Mouse (Mus musculus) heart, postnatal 0 days (tissue): ENCODE measurements at regions not wholly inside any gene's neighbourhood (a gene's known extent, or its start where the extent isn't known, plus 50 kb on each side); places are given as distances from the start of the nearest gene placed in this dataset.

Source experiments
- ATAC-seq: fragments of 200-750 bp; cut with Nextera tagmentation; 2 replicates; pipeline ENCODE4 v1.8.0; 2017; ENCODE audit warnings: low read depth, moderate number of reproducible peaks, moderate library complexity; ENCODE audit not compliant: insufficient read depth
- DNase-seq: peaks from one replicate; pipeline ENCODE4 v3.0.0-alpha.2; 2016; ENCODE audit warnings: low spot score
- H3K27ac ChIP-seq: fragments of 300-500 bp; sonication (generic); 2 replicates; pipeline ENCODE4 v1.5.1; 2014; ENCODE audit warnings: low read depth, mild to moderate bottlenecking
- H3K27me3 ChIP-seq: fragments of 300-500 bp; sonication (generic); 2 replicates; pipeline ENCODE4 v1.6.1; 2014; ENCODE audit warnings: low read length, mixed read lengths; ENCODE audit not compliant: control insufficient read depth, insufficient read depth
- H3K36me3 ChIP-seq: fragments of 300-500 bp; sonication (generic); replicated peaks from 2 replicates; pipeline ENCODE4 v1.6.1; 2014; ENCODE audit warnings: low read length, mixed read lengths; ENCODE audit not compliant: control insufficient read depth, insufficient read depth
- H3K4me1 ChIP-seq: fragments of 300-500 bp; sonication (generic); 2 replicates; pipeline ENCODE4 v1.6.1; 2014; ENCODE audit warnings: antibody characterized with exemption; ENCODE audit not compliant: control insufficient read depth, insufficient read depth
- H3K4me2 ChIP-seq: fragments of 300-500 bp; sonication (generic); 2 replicates; pipeline ENCODE4 v1.6.1; 2014; ENCODE audit warnings: low read depth, mild to moderate bottlenecking, low read length, moderate library complexity
- H3K4me3 ChIP-seq: fragments of 300-500 bp; sonication (generic); 2 replicates; pipeline ENCODE4 v1.5.1; 2014; ENCODE audit warnings: low read depth, low read length
- H3K9ac ChIP-seq: fragments of 300-500 bp; sonication (generic); replicated peaks from 2 replicates; pipeline ENCODE4 v1.6.1; 2014; ENCODE audit warnings: low read depth, low read length, mixed read lengths
- H3K9me3 ChIP-seq: fragments of 300-500 bp; sonication (generic); replicated peaks from 2 replicates; pipeline ENCODE4 v1.6.1; 2016; ENCODE audit warnings: low read length; ENCODE audit not compliant: control insufficient read depth
- CTCF ChIP-seq: IDR thresholded peaks from 2 replicates; pipeline ENCODE4 v1.5.1; 2016; ENCODE audit warnings: antibody characterized with exemption, control low read depth, low read depth
- EP300 ChIP-seq: IDR thresholded peaks from 2 replicates; pipeline ENCODE4 v1.6.1; 2016; ENCODE audit warnings: antibody characterized with exemption, low read depth
- WGBS: fragments of 180-500 bp; shearing (Covaris S2); extraction: QIAGEN DNeasy Blood & Tissue Kit; methylation state at CpG from one replicate; pipeline ENCODE4 v1.1.7; 2014; 5-methylcytosine and 5-hydroxymethylcytosine counted together

DNA sequence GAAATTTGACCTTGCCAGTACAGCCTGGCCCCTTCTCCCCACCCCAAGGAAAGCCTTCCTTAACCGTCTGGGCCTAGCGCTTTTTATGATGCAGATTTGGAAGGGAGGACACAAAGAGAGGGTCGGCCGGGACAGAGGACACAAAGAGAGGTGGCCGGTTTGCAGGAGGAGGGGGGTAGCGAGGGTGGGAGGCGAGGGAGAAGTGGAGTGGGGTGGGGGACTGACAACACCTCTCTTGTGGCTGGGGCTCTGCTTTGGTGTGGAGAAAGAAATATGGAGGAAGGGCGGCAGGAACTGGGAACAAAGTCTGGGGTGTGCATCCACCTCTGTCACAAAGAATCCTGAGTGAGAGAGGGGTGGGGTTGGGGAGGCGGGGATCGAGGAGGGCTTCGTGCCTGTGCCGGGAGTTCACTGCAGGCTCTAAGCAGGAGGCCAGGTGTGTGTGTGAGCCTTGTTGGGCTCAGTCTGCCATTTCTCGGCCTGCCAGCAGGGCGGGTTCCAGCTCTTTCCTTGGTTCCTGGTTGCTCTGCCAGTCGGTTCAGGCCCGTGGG is 330.4 kb upstream of the Dio3 start:
- Histone ChIP-seq H3K27ac (no peak overlapping the region), H3K4me3 (no peak overlapping the region), H3K9ac (no peak overlapping the region), H3K9me3 (peaks cover 5% of the 10 kb centered on the region; the same call in 1 of the 2 replicates), H3K4me2 (no peak overlapping the region), H3K4me1 (no peaks in the 10 kb centered on the region), H3K36me3 (no peaks in the 10 kb centered on the region), H3K27me3 (no peaks in the 10 kb centered on the region)
- DNase-seq (no peak), ATAC-seq (no peak)
- 52% methylated on average over 16 of the region's 16 CpGs for WGBS
- TF ChIP-seq CTCF (no peak), EP300 (no peak)

DNA sequence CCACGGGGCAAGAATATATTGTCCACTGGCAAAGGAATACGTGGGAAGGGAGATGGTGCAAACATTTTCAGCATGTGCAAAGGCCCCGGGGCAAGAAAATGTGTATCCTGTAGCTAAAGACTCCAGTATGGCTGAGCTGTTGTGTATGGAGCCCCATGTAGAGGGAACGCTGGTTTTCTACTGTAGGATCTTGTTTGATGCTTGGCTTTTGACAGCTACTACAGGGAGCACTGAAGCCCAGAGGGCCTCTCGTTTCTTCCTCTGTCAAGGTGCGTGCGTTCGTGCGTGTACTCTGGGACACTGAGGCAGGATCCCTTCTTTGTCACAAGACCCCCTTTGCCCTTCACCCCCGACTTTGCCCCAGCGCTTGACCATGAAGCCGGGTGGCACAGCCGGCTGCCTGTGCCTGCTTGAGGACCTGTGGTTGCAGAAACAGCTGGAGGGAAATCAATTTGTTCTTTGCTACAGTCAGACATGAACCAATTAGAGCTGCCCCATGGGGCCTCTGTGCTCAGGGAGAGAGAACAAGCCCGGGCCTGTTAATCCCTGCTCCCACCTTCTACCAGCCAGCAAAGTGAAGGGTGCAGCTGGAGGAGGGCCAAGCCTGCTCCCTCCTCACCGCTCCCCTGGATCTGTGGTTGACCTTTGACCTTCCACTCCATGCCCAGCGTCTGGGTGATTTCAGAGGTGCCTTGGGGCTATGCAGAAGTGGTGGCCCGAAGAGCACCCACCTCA is 329.5 kb upstream of the Dio3 start:
- Histone ChIP-seq H3K4me3 (no peak overlapping the region), H3K9ac (no peak overlapping the region), H3K9me3 (no peaks in the 10 kb centered on the region), H3K27me3 (no peaks in the 10 kb centered on the region), H3K27ac (no peak overlapping the region), H3K4me2 (no peak overlapping the region), H3K36me3 (no peaks in the 10 kb centered on the region), H3K4me1 (no peaks in the 10 kb centered on the region)
- no peak for DNase-seq
- WGBS = 75% methylated on average over 17 of the region's 17 CpGs
- no peak for TF ChIP-seq CTCF
- no peak for TF ChIP-seq EP300
- no peak for ATAC-seq

DNA sequence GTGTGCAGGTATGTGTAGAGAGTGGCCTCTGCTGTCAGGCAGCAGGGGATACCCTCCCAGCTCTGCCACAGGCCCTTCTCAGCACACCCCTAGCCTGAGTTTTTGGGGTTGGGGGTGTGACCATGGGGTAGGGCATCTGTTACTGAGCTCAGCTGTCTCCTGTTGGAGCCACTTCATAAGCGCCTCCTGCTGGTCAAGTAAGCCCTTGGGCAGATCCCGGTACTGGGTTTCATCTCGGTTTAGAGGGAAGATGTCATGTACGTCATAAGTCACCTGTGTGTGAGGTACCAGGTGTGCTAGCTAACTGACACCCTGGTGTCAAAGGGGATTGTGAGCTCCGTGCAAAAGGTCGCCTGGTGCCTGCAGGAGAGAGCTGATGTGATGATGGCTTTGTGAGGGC is 328.2 kb upstream of the Dio3 start:
- no peaks in the 10 kb centered on the region for H3K36me3 ChIP-seq
- H3K27me3 ChIP-seq = no peaks in the 10 kb centered on the region
- 60% methylated on average over 6 of the region's 6 CpGs for WGBS
- DNase-seq (no peak), ATAC-seq (no peak; the same call in 1 of the 2 replicates)
- no peak overlapping the region for H3K27ac ChIP-seq
- H3K9ac ChIP-seq = no peak overlapping the region
- H3K4me3 ChIP-seq = no peak overlapping the region
- TF ChIP-seq EP300 (no peak), CTCF (no peak)
- no peaks in the 10 kb centered on the region for H3K9me3 ChIP-seq
- no peaks in the 10 kb centered on the region for H3K4me1 ChIP-seq
- H3K4me2 ChIP-seq = no peak overlapping the region

GRCm38 (mm10) chr12:109951473-109951872 is 327.4 kb upstream of the Dio3 start:
- DNase-seq (no peak), ATAC-seq (no peak)
- no peaks in the 10 kb centered on the region for H3K9me3 ChIP-seq
- no peaks in the 10 kb centered on the region for H3K4me1 ChIP-seq
- 83% methylated on average over 12 of the region's 12 CpGs for WGBS
- H3K27ac ChIP-seq = no peak overlapping the region
- no peak overlapping the region for H3K4me2 ChIP-seq
- H3K36me3 ChIP-seq = no peaks in the 10 kb centered on the region
- H3K4me3 ChIP-seq = no peak overlapping the region
- no peak for TF ChIP-seq EP300
- H3K27me3 ChIP-seq = no peaks in the 10 kb centered on the region
- H3K9ac ChIP-seq = no peak overlapping the region

- Histone ChIP-seq H3K4me3 (no peak overlapping the region), H3K27me3 (no peaks in the 10 kb centered on the region), H3K9ac (no peak overlapping the region), H3K27ac (no peak overlapping the region), H3K4me1 (no peaks in the 10 kb centered on the region), H3K9me3 (no peaks in the 10 kb centered on the region), H3K4me2 (no peak overlapping the region), H3K36me3 (no peaks in the 10 kb centered on the region)
- WGBS = 39% methylated on average over 10 of the region's 10 CpGs
- TF ChIP-seq EP300 = no peak
- no peak for TF ChIP-seq CTCF
- DNase-seq (no peak), ATAC-seq (no peak)
Measured at GRCm38 (mm10) chr12:109951884-109952456, 326.9 kb upstream of the Dio3 start.

DNA sequence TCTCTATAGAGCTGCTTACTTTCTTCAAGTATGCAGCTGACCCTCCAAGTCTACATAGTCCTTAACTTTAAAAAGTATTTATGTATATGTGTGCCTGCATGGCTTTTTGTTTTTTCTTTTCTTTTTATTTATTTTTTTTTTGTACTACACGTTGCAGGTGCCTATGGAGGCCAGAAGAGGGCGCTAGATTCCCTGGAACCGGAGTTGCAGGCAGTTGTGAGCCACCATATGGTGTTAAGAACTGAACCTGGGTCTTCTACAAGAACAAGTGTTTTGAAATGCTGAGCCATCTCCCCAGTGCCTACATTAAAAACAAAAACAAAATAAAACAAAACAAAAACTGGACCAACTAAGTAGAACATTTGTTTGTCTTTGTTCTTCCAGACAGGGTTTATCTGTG is 325.9 kb upstream of the Dio3 start:
- no peak overlapping the region for H3K27ac ChIP-seq

More for the DNA sequence above, 325.9 kb upstream of the Dio3 start:
- no peaks in the 10 kb centered on the region for H3K36me3 ChIP-seq
- no peaks in the 10 kb centered on the region for H3K27me3 ChIP-seq
- H3K4me2 ChIP-seq = no peak overlapping the region
- no peaks in the 10 kb centered on the region for H3K4me1 ChIP-seq
- no peak overlapping the region for H3K4me3 ChIP-seq
- TF ChIP-seq EP300 (no peak), CTCF (no peak)
- no peak overlapping the region for H3K9ac ChIP-seq
- DNase-seq = no peak
- H3K9me3 ChIP-seq = no peaks in the 10 kb centered on the region
- 60% methylated on average over 3 of the region's 3 CpGs for WGBS
- no peak for ATAC-seq
